Mouse (Mus musculus) adrenal gland, adult 8-10 months (tissue): Measurements from ENCODE around the gene Gm20509. TPM values are rescaled to one million over a fixed set of nuclear protein-coding genes. Genes with fewer than 3 reads are reported as not detected.
"Not testable (repeated sequence)": the region's sequence is repeated elsewhere in the genome, so short reads cannot be mapped to it uniquely, and the experiment has no call there.

Experiments
- DNase-seq: peaks from one replicate; pipeline ENCODE4 v3.0.0; 2022
- total RNA-seq, 4 experiments: library from RNA; stranded (reverse); gene quantifications; 2 replicates each; pipeline ENCODE4 v1.2.4; 2022

The Gm20509 gene
- under 1 TPM in 3 of 4 experiments, not detected in 1; 0.26 to 0.42 (median 0.35) TPM for total RNA-seq

DNA sequence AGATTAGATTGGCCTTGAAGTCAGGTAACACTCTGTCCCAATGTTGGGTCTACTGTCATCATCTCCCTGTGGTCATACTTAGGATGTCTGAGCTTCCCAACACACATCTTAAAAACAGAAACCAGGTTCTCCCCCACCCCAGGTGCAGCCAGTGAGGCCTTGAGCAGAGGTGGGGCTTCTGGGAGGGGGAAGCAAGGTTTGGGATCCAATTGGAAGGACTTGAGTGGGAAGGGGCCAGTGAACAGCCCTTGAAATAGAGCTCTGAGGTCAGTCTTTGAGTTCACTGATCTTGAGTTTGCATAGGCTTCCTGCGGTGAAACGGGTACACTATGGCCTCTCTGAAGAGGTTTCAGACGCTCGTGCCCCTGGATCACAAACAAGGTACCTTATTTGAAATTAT lies at the start of gene Gm20509:
Gm20509 (plus strand) TSS at position 290 of the 400 bp plus-strand sequence.
- DNase-seq, result no peak

DNA sequence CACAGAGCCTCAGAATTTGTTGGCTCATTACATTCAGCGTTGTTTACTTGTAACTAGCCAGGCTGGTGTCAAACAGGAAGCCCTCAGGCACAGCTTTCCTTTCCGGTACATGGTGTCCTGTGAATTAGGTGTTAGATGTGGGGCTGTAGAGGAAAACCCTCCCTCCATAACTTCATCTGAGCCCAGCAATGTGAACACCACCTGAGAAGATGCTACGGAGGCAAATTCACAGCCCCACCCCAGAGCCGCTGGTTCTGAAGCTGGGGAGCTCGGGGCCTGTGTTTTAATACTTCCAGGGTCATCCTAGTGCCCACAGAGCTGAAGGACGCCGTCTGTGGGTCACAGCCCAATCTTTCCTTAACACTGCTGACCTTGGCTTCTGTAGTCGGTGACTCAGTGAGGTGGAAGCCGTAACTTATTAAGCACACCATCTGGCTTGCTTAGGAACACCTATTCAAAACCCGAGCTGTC lies 46.8 kb upstream of the Gm20509 start:
- peak; percentile 79 for DNase-seq

DNA sequence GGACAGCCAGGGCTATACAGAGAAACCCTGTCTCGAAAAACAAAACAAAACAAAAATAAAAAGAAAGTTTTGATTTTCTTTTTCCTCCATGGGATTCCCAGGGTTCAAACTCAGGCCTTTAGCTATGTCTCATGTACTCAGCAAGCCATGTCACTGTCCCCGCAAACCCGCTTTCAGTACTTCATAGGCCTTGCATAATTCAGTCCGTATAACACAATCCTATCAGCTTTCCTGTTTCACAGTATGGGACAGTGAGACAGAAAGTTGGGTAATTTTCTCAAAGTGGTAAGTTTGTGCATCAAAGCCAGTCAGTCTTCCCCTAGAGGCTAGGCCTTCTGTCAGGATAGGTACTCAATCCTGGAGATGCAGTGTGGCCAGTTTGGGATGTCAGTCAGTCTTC lies 43.0 kb upstream of the Gm20509 start:
- no peak for DNase-seq

DNA sequence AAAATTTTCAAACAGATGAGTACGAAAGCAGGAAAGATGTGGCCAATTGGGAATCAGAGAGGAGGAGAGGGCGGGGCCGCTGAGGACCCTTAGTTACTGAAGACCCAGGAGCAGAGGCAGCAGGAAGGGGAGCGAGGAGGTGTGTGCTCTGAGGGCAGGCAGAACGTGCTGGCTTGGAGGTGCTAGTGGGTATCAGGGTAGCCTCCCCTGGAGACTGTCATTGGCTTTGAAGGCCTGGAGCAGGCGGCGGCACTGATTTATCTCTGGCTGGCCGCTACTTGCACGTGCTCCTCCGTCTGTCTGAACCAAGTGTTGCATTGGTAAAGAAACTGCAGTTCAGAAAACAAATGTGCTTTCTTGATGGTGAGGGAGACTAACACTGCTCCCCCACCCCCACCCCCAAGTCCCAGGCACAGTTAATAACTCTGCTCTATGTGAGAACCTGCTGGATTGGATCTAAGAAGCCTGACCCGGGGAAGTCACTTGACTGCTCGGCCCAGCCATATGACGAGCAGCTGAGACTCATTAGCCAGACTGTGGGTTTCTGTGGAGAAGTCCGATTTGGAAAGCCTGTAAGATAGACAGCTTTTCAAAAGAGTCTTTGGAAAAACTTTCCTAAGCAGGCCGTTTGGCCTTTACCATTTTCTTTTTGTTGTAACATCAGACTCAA lies 38.5 kb upstream of the Gm20509 start:
- DNase-seq, result peak; percentile 25

DNA sequence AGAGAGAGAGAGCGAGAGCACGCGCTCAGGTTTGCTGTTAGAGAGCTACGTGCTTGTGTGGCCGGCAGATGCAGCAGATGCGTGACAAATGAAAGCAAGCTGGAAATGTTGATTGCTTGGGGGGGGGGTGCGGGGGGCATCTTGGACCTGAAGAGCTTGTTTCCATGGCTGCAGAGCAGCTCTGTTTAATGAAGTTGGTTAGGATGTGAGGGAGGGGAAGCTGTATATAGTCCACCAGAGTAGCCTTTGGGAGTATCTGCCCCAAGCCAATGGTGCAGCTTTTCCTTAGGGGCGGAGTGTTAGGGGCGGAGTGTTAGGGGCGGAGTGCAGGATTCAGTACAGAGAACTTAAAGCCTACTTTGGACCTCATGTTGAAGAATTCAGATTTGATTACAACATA lies 35.2 kb upstream of the Gm20509 start:
- DNase-seq, result no peak

DNA sequence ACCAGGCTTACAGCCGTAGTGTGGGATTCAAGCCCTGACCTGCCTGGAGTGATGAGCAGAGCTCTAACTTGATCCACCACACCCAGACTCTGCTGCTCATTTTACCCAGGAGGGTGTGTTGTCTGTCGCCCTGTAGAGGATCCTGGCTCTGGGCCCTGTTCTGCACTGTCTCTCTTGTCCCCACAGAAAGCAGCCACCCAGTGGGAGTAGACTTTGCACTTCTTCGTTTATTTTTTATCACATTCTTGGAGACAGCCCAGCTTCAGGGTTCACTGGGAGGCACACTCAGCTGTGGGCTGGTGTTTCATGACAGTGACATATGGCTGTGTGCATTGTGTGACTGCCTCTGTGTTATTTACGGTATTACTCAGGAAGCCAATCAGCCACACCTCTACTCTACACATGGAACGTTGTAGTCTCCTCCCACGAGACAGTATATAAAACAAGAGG lies 34.0 kb upstream of the Gm20509 start:
- no peak for DNase-seq

DNA sequence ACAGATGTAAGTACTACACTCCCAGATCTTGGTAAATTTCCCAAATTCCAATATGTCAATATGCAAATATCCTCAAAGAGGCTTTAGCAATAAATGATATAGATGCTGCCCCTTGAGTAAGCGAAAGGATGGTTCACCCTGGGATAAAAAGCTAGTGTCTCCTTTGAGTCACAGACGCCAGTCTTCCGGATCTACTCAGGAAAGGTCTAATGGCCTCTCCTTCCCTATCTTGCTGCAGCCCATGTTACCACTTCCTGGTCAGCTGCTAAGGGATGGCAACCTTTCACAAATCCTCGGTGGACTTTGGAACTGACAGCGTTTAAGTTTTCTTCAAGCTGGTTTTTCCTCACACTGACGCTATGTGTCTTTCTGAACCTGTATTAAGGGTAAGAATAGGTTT lies 33.6 kb upstream of the Gm20509 start:
- no peak for DNase-seq

DNA sequence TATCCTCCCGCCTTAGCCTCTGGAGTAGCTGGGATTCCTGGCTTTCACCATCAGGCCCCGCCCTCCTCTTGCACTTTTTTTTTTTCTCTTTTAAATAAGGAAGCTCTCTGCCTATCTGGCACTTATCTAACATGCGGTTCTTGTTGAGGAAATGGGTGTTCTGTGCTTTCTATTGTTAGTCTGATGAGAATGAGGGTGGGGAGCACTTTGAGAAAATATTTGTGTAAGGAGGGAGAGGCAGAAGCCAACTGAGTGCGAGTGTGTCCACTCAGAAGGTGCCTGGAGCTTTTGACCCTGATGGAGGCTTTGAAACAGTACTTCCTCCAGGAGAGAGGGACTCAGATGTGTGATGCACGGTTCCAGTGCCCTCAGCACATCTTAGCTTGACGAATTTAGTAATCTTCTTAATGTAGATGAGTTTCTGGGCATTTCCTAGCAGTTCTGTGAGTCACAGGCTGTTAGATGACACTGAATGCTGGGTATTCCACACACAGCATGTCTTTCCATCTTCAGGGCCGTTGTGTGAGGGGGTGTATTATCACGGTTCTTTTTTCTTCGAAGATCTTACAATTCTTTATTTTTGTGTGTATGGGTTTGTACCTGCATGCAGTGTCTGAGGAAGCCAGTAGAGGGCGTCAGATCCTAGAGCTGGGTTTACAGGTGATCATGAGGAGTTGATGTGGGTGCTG lies 31.2 kb upstream of the Gm20509 start:
- DNase-seq, result no peak

DNA sequence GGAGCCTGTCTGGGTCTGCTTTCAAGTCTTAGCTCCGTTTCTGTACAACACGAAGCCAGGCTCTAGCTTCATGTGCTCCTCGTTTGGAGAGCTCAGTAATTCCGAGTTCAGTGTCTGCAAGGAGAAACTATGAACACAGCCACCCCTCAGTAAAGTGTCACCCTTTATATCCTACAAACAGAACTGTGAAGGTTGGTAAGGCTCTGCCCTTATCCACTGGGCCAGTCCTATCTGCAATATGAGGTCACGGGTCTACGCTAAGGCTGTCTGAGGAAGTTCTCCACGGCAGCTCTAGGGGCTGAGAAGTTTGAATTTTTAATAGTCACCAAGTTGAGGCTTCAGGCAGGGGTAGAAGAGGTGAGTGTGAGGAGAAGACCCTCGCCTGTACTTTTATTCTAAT lies 29.8 kb upstream of the Gm20509 start:
- no peak for DNase-seq

DNA sequence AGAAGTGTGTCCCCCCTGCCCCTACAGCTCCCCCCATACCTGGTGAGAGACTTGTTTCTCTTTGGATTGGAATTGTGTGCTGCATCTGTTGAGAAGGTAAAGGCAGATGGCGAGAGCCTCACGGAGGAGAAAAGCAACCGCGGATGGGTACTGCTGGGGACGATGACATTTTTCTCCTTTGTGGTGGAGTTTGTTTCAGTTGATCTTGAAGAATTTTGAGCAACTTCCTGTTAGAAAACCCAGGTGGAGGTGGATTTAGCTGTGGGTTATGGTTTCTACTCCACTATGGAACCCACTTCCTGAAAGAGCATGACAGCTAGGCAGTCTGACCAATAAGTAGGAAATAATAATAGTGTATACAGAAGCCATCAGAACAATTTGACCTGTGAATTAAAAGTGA lies 29.1 kb upstream of the Gm20509 start:
- DNase-seq, result no peak

DNA sequence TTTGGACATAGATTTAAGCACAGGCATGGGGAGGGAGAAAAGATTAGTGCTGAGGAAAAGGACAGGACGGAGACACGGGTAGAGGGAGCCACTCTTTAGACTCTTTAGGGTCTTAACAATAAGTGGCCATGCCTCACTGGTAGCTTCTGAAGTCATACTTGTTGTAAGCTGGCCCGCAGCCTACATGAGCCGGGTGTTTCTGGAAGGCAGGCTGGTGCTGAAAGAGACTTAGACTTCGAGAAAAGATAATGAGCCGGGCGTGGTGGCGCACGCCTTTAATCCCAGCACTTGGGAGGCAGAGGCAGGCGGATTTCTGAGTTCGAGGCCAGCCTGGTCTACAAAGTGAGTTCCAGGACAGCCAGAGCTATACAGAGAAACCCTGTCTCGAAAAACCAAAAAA lies 22.9 kb upstream of the Gm20509 start:
- DNase-seq, result not testable (repeated sequence)

DNA sequence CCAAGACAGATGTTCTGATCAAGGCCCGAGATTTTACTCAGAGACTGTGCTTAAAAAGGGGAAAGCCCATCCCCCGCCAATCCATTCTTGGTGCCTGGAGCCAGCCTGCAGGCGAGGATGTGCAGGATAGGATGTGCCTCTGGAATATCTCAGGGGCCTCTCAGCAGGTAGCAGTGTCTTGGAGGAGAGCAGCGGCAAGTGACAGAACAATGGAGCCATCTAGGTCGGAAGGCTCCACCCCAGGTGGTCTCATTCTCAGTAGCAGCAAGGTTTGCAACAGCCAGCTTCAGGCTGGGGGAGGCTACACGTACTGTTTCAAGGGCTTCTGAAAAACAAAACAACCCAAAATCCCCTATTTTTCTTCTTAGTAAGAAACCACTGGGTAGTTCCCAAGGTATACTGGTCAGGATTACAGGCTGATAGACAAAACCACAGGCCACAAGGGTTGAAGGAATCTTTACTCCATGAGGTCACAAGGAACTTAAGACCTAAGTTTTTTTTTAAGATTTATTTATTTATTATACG lies 22.4 kb upstream of the Gm20509 start:
- no peak for DNase-seq

DNA sequence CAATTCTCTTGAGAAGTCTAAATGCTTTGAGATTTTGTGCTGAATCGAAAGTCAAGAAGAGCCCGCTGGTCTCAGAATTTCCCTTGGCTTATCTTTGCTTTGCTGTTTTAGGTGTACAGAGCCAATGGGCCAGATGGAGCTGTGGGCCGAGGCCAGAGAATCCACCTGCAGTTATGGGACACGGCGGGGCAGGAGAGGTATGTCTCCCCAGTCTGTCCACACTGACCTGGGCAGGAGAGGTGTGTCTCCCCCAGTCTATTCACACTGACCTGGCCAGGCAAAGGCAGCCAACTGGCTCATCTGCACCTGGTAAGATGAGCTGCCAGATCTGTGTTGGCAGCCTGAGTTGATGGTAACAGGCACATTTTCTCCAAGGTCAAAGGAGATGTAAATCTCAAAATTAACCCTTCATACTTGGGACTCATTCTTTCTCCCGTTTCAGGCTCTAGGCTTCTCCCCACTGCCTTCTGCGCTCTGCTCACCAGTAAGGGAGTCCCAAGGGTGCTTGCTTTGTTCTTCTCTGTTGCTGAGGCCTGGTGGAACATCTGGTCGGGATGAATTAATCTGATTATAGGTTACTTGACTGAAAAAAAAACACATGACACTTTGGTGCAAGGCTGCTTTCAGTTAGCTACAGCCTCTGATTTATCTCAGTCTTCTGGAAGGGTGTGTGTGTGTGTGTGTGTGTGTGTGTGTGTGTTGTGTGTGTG lies 19.8 kb upstream of the Gm20509 start:
- no peak for DNase-seq

DNA sequence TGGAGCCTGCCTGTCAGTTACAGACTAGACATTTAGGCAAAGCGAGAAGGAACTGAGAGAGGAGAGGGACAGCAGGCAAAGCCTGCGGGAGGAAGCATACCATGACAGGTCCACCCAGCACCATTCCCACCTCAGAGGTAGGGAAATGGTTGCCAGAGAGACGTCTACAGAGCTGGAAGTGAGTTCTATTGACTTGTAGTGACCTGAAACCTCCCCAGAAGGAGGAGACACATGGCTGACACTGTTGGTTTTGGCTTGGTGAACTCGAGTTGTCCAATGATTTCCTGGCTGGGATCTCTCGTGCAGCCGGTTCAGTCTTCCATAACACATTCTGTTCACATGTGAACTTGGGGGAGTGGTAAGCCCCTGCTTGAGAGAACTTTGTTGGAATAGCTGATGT lies 18.3 kb upstream of the Gm20509 start:
- no peak for DNase-seq

DNA sequence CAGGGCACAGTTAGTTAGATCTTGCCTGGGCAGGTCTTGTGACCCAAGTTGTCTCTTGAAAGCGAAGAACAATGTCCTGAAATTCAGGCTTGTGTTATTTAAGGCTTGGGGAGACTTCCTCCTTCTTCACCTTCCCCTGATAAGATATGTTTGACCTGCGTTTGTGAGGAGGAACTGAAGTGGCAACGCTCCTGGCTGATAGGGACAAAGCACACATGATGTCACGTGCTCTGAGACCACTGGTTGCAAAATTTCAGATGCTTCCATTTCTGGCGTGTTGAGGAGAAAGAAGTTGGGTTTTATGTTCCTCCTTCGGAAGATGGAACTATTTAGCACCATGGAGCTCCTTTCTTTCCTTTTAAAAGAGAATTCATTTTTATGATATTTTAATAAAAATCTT lies 16.4 kb upstream of the Gm20509 start:
- DNase-seq, result no peak

DNA sequence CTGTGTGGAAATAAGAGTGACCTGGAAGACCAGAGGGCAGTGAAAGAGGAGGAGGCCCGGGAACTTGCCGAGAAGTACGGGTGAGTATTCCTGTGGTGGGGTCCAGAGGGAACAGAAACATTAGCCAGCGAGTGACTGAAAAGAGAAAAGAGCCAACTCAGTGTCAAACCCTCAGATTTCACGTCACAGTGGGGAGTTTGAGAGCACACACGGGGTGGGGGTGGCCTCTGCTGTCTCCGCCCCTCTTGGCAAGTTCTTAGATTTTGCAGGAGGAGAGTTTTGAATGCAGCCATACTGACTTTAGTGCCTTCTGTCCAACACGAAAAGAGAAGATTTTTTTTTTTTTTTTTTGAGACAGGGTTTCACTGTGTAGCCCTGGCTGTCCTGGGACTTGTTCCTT lies 15.1 kb upstream of the Gm20509 start:
- DNase-seq, result no peak

DNA sequence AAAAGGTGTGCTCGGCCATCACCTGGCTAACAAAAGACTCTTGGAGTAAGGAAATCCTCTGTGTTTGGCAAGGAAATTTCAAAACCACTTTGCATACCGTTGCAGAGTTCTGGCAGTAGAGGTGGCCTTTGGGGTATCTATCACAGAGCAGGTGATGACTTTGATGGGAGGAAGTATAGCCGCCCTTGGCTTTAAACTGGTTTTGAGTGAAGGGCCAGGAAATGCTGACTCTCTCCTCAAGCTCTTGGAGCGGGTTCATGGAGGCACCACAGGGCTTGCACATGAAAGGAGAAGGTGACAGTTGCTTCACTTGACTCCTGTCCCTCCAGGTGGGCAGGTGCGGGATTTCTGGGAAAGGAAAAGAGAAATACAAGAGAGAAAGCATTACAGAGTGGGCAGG lies 14.7 kb upstream of the Gm20509 start:
- DNase-seq, result no peak

DNA sequence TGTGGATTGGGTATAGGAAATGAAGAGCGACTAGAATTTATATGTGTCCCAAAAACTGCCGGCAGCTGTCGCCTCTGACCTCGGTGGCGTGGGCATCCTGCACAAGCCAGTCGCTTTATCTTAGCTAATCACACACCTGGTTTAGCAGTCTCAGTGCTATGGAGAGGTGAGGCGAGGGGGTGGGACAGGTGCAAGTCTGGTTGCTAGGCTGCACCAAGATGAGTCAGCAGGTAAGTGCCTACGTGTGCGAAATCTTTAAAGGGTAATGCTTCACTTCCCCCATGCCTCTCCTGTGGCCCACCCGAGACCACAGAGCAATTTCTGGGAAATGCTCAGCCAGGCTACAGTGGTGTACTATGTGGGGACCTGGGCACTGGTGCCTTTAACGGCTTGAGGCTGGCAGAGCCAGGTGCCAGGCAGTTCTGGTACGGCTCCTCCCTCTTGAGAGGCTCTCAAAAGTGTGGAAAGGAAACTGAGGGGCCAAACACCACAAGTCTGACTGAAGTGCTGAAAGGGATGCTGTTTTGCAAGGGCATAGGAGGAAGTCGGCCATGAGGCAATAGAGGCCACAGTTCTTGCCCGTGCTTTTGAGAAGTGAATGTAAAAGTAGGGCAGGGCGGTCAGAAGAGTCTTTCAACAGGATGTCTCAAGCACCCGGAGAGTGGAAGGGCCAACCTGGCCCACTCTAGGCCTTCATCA lies 12.9 kb upstream of the Gm20509 start:
- no peak for DNase-seq

DNA sequence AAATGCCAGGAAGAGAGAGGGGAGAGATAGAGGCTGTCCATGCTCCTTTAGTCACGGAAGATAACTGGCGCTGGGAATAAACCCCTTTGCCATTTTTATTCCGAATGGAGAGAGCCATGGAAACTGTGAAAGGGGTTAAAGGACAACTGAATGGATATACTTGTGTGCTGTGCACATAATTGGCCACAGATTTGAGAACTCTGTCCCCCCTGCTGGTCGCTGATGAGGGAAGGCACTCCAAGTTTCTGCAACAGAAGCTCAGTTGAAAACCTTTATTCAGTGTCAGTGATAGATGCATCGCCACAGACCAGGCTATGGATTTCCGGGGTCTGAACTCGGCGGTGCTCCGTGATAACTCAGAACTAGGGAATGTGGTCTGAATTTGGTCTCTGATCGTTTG lies 12.1 kb upstream of the Gm20509 start:
- DNase-seq, result no peak

DNA sequence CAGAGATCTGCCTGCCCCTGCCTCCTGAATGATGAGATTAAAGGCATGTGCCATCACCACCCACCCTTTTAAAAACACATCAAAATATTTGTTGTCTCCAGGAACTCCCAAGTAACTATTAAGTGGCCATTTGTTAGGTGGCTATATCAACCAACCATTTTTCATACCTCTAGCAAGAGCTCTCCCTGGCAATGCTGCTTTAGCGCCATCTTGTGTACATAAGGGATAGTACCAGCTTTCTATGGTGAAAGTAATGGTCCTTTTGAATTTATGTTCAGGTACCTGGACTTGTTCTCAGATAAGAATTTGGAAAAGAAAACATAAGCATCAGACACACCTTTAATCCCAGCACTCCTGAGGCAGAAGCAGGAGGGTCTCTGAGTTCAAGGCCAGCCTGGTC lies 10.5 kb upstream of the Gm20509 start:
- DNase-seq, result no peak

DNA sequence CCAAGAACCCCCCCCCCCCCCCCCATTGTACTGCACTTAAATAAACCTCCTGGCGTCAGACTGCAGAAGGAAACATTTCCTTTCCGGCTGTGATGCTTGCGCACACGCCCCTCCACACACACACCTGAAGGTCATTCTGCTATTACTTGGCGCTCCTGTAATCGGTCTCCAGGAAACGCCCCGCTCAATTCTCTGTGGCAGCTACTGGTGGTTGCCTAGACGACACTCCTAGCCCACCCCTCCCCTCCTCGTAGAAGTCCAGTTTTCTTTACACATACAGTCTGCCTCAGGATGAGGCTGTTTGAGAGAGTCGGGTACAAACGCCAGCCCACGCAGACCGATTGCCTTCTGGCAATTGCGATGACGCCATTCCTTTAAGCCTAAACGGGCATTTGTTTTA lies 7.7 kb upstream of the Gm20509 start:
- no peak for DNase-seq

DNA sequence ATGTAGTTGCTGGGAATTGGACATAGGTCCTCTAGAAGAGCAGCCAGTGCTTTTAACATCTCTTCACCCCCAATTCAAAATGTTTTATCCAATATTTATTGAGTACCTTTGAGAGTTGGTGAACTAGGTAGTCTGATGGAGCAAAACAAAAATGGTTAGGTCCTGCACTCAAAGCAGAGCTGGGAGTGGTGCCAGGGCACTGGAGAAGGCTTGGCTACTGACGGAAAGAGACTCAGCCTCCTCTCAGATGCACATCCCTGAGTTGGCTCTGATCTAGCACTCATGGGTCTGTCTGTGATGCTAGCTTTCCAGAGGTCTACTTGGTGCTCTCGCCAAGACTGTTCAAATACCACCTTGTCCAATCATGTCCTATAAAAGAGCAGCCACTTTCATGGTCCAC lies 4.4 kb upstream of the Gm20509 start:
- no peak for DNase-seq

DNA sequence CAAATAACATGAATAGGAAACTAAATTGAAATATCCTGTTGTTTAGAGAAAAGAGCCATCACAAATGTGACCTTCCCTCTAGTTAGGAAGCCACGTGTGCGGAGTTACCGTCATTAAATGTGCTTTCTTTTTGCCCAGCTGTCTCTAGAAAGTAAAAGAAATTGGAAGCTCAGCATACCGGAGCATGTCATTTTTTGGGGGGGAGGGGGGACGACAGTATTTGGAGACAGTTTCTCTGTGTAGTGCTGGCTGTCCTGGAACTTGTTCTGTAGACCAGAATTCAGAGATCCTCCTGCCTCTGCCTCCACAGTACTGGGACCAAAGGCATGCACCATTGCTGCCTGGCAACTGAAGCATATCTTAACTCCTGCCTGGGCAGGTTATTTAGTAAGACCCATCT lies 734 bp upstream of the Gm20509 start, which contains the start of gene Khdc3:
Khdc3 (plus strand) TSS at position 301 of the 400 bp plus-strand sequence.
- no peak for DNase-seq
